Mouse (Mus musculus) C2C12 (cell line): Measurements from ENCODE around the gene Ap2a1. TPM values are rescaled to one million over a fixed set of nuclear protein-coding genes. Genes with fewer than 3 reads are reported as not detected.

Source experiments
- H3K27me3 ChIP-seq: one replicate; pipeline ENCODE4 v1.6.1; 2011; ENCODE audit not compliant: control insufficient read depth, insufficient read depth, insufficient read length
- H3K36me3 ChIP-seq: one replicate; pipeline ENCODE4 v1.6.1; 2011; ENCODE audit not compliant: control insufficient read depth, insufficient read depth
- H3K4me3 ChIP-seq: one replicate; pipeline ENCODE4 v1.5.1; 2011; ENCODE audit warnings: mild to moderate bottlenecking, control low read depth; ENCODE audit not compliant: poor library complexity, insufficient read depth, severe bottlenecking
- H3K79me2 ChIP-seq: one replicate; pipeline ENCODE4 v1.6.1; 2011; ENCODE audit not compliant: control insufficient read depth, insufficient read depth
- H3K79me3 ChIP-seq: one replicate; pipeline ENCODE4 v1.6.1; 2011; ENCODE audit warnings: low read depth, control low read depth
- H3ac ChIP-seq: one replicate; pipeline ENCODE3; 2011; ENCODE audit warnings: low read depth; ENCODE audit not compliant: control insufficient read depth, insufficient read length
- CEBPB ChIP-seq: IDR thresholded peaks from one replicate; pipeline ENCODE4 v1.6.1; 2011; ENCODE audit warnings: low read depth, mild to moderate bottlenecking, control low read depth, moderate library complexity
- CTCF ChIP-seq: IDR thresholded peaks from one replicate; pipeline ENCODE4 v1.5.1; 2011; ENCODE audit not compliant: control insufficient read depth, insufficient read depth, insufficient read length
- FOSL1 ChIP-seq: IDR thresholded peaks from one replicate; pipeline ENCODE4 v1.8.0; 2011; ENCODE audit warnings: mild to moderate bottlenecking, low read length; ENCODE audit not compliant: poor library complexity, insufficient read depth, severe bottlenecking
- MAX ChIP-seq: IDR thresholded peaks from one replicate; pipeline ENCODE4 v1.6.1; 2011; ENCODE audit warnings: mild to moderate bottlenecking, control low read depth
- MYOD1 ChIP-seq: IDR thresholded peaks from one replicate; pipeline ENCODE4 v1.6.1; 2011; ENCODE audit warnings: low read depth; ENCODE audit not compliant: control insufficient read depth, insufficient read length
- MYOG ChIP-seq: IDR thresholded peaks from one replicate; pipeline ENCODE4 v1.6.1; 2011; ENCODE audit not compliant: control insufficient read depth, insufficient read length; ENCODE audit errors: extremely low read depth
- USF1 ChIP-seq: IDR thresholded peaks from one replicate; pipeline ENCODE4 v1.6.1; 2011; ENCODE audit warnings: low read depth, mild to moderate bottlenecking, control low read depth, moderate library complexity
- polyA plus RNA-seq: library from polyadenylated mRNA; unstranded; fragments of >200 nt; fragmentation: generic; extraction: Trizol; gene quantifications from one replicate; pipeline ENCODE4 v1.2.1, GENCODE M21; 2012; ENCODE audit warnings: missing spikeins

Ap2a1 gene
- polyA plus RNA-seq, 1 experiment, result 129 TPM

DNA sequence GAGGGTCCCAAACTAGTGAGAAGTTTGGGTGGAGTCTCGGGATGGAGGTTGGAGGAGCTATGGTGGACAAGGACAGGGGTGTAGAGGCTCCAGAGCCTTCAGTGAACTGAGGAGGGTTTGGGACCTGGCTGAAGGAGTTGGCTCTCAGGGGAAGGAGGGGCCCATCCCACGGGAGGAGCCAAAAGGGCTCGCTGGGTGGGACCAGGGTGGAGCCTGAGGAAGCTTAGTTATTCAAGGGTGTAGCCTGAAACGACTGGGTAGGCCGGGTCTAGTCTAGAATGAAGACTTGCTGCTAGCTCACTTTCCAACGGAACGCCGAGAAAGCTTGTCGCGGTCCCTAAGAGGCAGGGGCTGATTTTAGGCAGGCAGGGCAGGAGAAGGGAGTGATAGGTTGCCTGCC lies 22.7 kb upstream of the Ap2a1 start:
- H3K4me3 ChIP-seq, result peak overlapping the region; percentile 27
- peaks cover 9% of the 10 kb centered on the region for H3K27me3 ChIP-seq
- H3K79me2 ChIP-seq, result no peaks in the 10 kb centered on the region
- no peaks in the 10 kb centered on the region for H3K36me3 ChIP-seq
- no peaks in the 10 kb centered on the region for H3K79me3 ChIP-seq
- H3ac ChIP-seq, result peak overlapping the region; percentile 4
- TF ChIP-seq CEBPB (no peak), CTCF (no peak), MAX (no peak), MYOD1 (no peak), MYOG (no peak), USF1 (no peak), FOSL1 (no peak)

DNA sequence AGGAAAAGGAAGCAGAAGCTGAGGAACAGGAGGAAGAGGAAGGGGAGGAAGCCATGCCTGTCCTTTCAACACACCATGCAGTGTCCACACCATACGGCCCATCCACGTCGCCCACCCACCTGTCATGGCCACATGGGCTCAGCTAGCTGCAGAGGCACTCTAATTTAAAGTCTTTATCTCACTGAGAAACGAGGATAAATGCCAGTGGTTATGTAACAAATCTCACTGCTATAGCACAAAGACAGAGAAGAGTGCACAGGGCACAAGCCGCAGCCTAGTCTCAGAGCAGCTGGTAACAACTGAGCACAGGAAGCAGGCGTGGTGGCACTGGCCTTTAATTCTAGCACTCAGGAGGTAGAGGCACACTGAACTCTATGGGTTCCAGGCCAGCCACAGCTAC lies 20.6 kb upstream of the Ap2a1 start:
- Histone ChIP-seq H3K27me3 (peaks cover 13% of the 10 kb centered on the region), H3K79me3 (no peaks in the 10 kb centered on the region), H3K4me3 (no peak overlapping the region), H3K79me2 (no peaks in the 10 kb centered on the region), H3K36me3 (no peaks in the 10 kb centered on the region), H3ac (no peak overlapping the region)
- TF ChIP-seq MAX, result no peak
- no peak for TF ChIP-seq CTCF
- no peak for TF ChIP-seq FOSL1
- no peak for TF ChIP-seq CEBPB
- TF ChIP-seq USF1, result no peak
- TF ChIP-seq MYOG, result no peak
- no peak for TF ChIP-seq MYOD1

DNA sequence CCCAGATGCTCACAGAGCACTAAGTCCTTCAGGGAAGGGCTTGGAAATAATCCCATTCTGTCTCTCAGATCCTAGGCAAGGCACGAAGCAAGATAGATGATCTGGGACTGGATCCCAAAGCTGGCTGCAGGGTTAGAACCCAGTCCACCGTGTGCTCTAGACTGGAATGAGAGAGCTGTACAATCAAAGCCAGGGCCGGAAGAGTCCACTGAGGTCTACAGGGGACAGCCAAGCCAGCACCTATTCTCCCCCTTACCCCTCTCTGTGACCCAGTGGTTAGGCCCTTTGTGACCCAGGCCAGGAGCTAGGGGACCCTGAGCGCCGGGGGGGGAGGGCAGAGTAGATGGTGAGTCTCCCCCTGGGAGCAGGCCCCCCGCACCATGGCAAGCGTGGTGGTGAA lies 13.6 kb upstream of the Ap2a1 start, which contains the start of gene Tsks:
Gene Tsks, plus strand, starts transcription at position 301 of the 400 bp plus-strand sequence.
- TF ChIP-seq MYOG (no peak), MAX (no peak), CTCF (no peak), CEBPB (no peak), USF1 (no peak), FOSL1 (no peak)

DNA sequence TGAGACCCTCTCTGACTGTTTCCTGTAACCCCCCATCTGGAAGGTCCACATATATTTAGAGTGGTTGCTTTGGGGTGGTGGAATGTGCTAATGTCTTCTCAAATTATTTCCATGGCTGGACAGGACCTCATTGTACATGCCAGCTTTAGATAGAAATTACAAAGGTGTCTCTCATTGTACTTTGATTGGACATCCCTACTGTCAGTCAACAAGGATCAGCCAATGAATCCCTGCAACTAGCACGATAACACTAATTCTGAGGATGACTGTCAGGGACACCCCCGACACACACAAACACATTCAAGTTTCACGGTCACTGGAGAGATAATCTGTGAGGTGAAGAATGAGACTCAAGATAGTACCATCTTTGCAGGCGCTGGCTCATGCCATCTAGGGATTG lies 9.4 kb upstream of the Ap2a1 start:
- Histone ChIP-seq H3K4me3 (no peak overlapping the region), H3ac (no peak overlapping the region), H3K79me3 (no peaks in the 10 kb centered on the region), H3K79me2 (no peaks in the 10 kb centered on the region), H3K27me3 (peaks cover 9% of the 10 kb centered on the region), H3K36me3 (no peaks in the 10 kb centered on the region)
- no peak for TF ChIP-seq CEBPB
- no peak for TF ChIP-seq MAX
- no peak for TF ChIP-seq MYOG
- no peak for TF ChIP-seq FOSL1
- no peak for TF ChIP-seq MYOD1
- TF ChIP-seq CTCF, result no peak
- TF ChIP-seq USF1, result no peak

More for the DNA sequence above, 13.6 kb upstream of the Ap2a1 start, which contains the start of gene Tsks:
- no peaks in the 10 kb centered on the region for H3K79me3 ChIP-seq
- no peak within 1 kb of the TSS for H3K4me3 ChIP-seq
- H3ac ChIP-seq, result no peak within 1 kb of the TSS
- no peaks in the 10 kb centered on the region for H3K79me2 ChIP-seq
- no peaks in the 10 kb centered on the region for H3K36me3 ChIP-seq
- H3K27me3 ChIP-seq, result peaks cover 22% of the 10 kb centered on the region

DNA sequence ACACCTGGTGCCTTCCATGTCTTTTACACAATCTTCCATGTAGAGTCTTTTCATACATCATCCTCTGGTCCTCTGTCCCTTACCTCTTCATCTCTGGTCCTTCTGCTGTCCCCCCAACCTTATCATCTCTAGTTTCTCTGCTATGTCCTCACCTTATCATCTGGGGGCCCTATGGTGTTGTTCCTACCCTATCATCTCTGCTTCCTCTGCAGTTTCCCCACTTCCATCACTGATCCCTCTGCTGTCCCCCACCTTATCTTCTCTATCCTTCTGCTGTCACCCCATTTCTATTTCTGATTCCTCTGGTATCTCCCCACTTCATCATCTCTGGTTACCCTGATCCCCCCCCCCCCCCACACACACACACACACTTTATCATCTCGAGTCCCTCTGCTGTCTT lies 726 bp downstream of the Ap2a1 start:
- H3K79me2 ChIP-seq, result peaks cover 40% of the 10 kb centered on the region
- TF ChIP-seq USF1 (no peak), MYOG (no peak), CEBPB (no peak)
- no peaks in the 10 kb centered on the region for H3K27me3 ChIP-seq
- peaks cover 8% of the 10 kb centered on the region for H3K36me3 ChIP-seq
- peak overlapping the region; percentile 76 for H3ac ChIP-seq
- peaks cover 19% of the 10 kb centered on the region for H3K79me3 ChIP-seq
- H3K4me3 ChIP-seq, result peak overlapping the region; percentile 65

DNA sequence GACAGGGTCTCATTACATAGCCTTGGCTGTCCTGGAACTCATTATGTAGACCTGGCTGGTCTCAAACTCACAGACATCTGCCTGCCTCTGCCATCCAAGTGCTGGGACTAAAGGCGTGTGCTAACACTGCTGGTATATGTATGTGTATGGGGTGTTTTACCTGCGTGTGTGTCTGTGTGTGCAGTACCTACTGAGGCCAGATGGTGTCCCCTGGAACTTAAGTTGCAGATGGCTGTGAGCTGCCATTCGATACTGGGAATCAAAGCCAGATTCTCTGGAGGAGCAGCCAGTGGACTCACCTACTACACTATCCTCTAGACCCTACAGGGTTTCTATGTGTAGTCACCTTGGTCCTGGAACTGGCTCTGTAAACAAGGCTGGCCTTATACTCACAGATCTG lies 3.8 kb downstream of the Ap2a1 start:
- H3K36me3 ChIP-seq, result peaks cover 13% of the 10 kb centered on the region
- H3K4me3 ChIP-seq, result no peak overlapping the region
- H3K79me3 ChIP-seq, result peaks cover 19% of the 10 kb centered on the region
- H3K27me3 ChIP-seq, result no peaks in the 10 kb centered on the region
- no peak overlapping the region for H3ac ChIP-seq
- TF ChIP-seq MAX (no peak), USF1 (no peak), MYOD1 (no peak), MYOG (no peak), FOSL1 (no peak), CTCF (no peak), CEBPB (no peak)
- peaks cover 40% of the 10 kb centered on the region for H3K79me2 ChIP-seq
